Mouse (Mus musculus) spleen, adult 18-20 months (tissue): ENCODE data around the gene Tmem238l.

Experiments
- DNase-seq, 2 experiments: peaks; one replicate each; pipeline ENCODE4 v3.0.0; 2022; ENCODE audit warnings: mixed read lengths in 2 of 2

Gene Tmem238l

GRCm38 (mm10) chr11:66981336-66982115, 25.1 kb downstream of the Tmem238l start:
- no peak for DNase-seq

- DNase-seq: peak; percentile 9 to 48
Observed at GRCm38 (mm10) chr11:66982794-66983193, 26.4 kb downstream of the Tmem238l start.

GRCm38 (mm10) chr11:66983422-66984164, 27.2 kb downstream of the Tmem238l start:
- DNase-seq: no peak

GRCm38 (mm10) chr11:66984165-66985135, 28.0 kb downstream of the Tmem238l start:
- peak; percentile 29 to 73 for DNase-seq

- peak in 1 of 2 experiments; percentile 15 for DNase-seq
Observed at GRCm38 (mm10) chr11:66985136-66985702, 28.8 kb downstream of the Tmem238l start.

- DNase-seq: no peak
Observed at GRCm38 (mm10) chr11:66992150-66992549, 35.7 kb downstream of the Tmem238l start.

- DNase-seq: no peak
Observed at GRCm38 (mm10) chr11:66993674-66994073, 37.2 kb downstream of the Tmem238l start.

GRCm38 (mm10) chr11:66996446-66996845, 40.0 kb downstream of the Tmem238l start:
- no peak for DNase-seq

GRCm38 (mm10) chr11:66998467-66999403, 42.3 kb downstream of the Tmem238l start:
- DNase-seq: no peak

GRCm38 (mm10) chr11:67000671-67001070, 44.2 kb downstream of the Tmem238l start:
- no peak for DNase-seq

GRCm38 (mm10) chr11:67001717-67002116, 45.3 kb downstream of the Tmem238l start:
- DNase-seq: no peak

GRCm38 (mm10) chr11:67002911-67003310, 46.5 kb downstream of the Tmem238l start:
- DNase-seq: no peak

- no peak for DNase-seq
Observed at GRCm38 (mm10) chr11:67007961-67008360, 51.5 kb downstream of the Tmem238l start.

GRCm38 (mm10) chr11:67008528-67008927, 52.1 kb downstream of the Tmem238l start:
- DNase-seq: no peak

- DNase-seq: no peak
Observed at GRCm38 (mm10) chr11:67010430-67010829, 54.0 kb downstream of the Tmem238l start.

GRCm38 (mm10) chr11:67011635-67012034, 55.2 kb downstream of the Tmem238l start:
- DNase-seq: no peak
